Mouse (Mus musculus) liver, embryonic 16.5 days (tissue): ENCODE measurements around the gene Uggt2. TPM values are rescaled to one million over a fixed set of nuclear protein-coding genes. Genes with fewer than 3 reads are reported as not detected.
A peak's percentile ranks its signal among the peaks of the same experiment; 100 is the strongest.

Experiments used
- ATAC-seq: fragments of 200-750 bp; cut with Nextera tagmentation; 2 replicates; pipeline ENCODE4 v1.8.0; 2017; ENCODE audit warnings: low read depth, mild to moderate bottlenecking, moderate number of reproducible peaks, moderate library complexity
- H3K27ac ChIP-seq: fragments of 300-500 bp; sonication (generic); 2 replicates; pipeline ENCODE4 v1.5.1; 2014; ENCODE audit warnings: mild to moderate bottlenecking, low read length
- H3K27me3 ChIP-seq: fragments of 300-500 bp; sonication (generic); 2 replicates; pipeline ENCODE4 v1.6.1; 2014; ENCODE audit warnings: low read depth, low read length, mixed read lengths; ENCODE audit not compliant: control insufficient read depth, insufficient read depth
- H3K36me3 ChIP-seq: fragments of 300-500 bp; sonication (generic); 2 replicates; pipeline ENCODE4 v1.6.1; 2014; ENCODE audit warnings: mild to moderate bottlenecking; ENCODE audit not compliant: control insufficient read depth, insufficient read depth
- H3K4me1 ChIP-seq: fragments of 300-500 bp; sonication (generic); 2 replicates; pipeline ENCODE4 v1.6.1; 2014; ENCODE audit warnings: low read depth, low read length, mixed read lengths; ENCODE audit not compliant: control insufficient read depth
- H3K4me2 ChIP-seq: fragments of 300-500 bp; sonication (generic); 2 replicates; pipeline ENCODE4 v1.6.1; 2014; ENCODE audit warnings: low read depth, low read length, mixed read lengths
- H3K4me3 ChIP-seq: fragments of 300-500 bp; sonication (generic); 2 replicates; pipeline ENCODE4 v1.5.1; 2014; ENCODE audit warnings: low read depth, mild to moderate bottlenecking, low read length
- H3K9ac ChIP-seq: fragments of 300-500 bp; sonication (generic); 2 replicates; pipeline ENCODE4 v1.6.1; 2014; ENCODE audit warnings: low read depth, low read length
- H3K9me3 ChIP-seq: fragments of 300-500 bp; sonication (generic); replicated peaks from 2 replicates; pipeline ENCODE4 v1.6.1; 2016; ENCODE audit warnings: low read length; ENCODE audit not compliant: control insufficient read depth
- WGBS: fragments of 180-500 bp; shearing (Covaris S2); extraction: QIAGEN DNeasy Blood & Tissue Kit; methylation state at CpG from one replicate; pipeline ENCODE4 v1.1.7; 2014; ENCODE audit not compliant: insufficient replicate concordance; 5-methylcytosine and 5-hydroxymethylcytosine counted together
- polyA plus RNA-seq: library from polyadenylated mRNA; unstranded; fragments of >200 nt; fragmentation: Nextera tagmentation; extraction: Ambion mirVana; gene quantifications from 2 replicates; pipeline ENCODE4 v1.2.1, GENCODE M21; 2015

Gene Uggt2
- polyA plus RNA-seq, 1 experiment from 2014 or later: 1.1 TPM

DNA sequence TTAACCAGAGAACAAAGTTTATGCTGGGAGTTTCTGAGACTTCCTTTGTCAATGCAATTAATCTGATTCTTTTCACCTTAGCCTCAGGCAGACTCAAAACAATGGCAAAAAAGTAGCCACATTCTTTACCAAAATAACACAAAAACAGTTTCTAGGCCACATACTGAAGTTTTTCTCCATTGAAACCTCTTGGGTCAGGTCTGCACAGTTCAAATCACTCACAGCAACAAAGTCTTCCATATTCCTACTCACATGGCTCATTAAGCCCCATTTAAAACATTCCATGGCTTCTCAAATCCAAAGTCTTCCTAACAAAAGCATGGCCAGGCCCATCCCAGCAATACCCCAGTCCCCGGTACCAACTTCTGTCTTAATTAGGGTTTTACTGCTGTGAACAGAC, 46.3 kb downstream of the Uggt2 start:
- Histone ChIP-seq H3K4me1 (no peaks in the 10 kb centered on the region), H3K27ac (no peak overlapping the region), H3K27me3 (no peaks in the 10 kb centered on the region), H3K9ac (no peak overlapping the region), H3K9me3 (no peaks in the 10 kb centered on the region), H3K4me3 (no peak overlapping the region), H3K4me2 (no peak overlapping the region), H3K36me3 (no peaks in the 10 kb centered on the region)
- ATAC-seq: no peak
- 79% methylated on average over 1 of the region's 1 CpGs for WGBS

DNA sequence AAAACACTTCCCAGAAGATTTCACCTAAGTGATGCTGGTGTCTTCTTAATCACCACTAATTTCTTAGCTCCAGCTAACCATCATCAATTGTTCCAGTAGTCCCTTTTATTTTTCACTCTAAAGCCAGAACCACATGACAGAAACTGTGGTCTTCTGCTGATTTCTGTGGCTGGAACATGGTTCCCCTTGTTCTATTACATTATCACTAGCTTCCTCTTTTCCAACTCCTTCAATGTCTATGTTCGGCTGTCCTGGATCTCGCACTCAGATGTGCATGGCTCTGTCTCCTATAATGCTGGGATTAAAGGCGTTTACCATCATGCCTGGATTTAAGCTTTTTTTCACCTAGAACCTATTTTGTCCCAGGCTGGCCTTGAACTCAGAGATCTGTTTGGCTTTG, 46.9 kb downstream of the Uggt2 start:
- Histone ChIP-seq H3K36me3 (no peaks in the 10 kb centered on the region), H3K4me3 (no peak overlapping the region), H3K27me3 (no peaks in the 10 kb centered on the region), H3K27ac (no peak overlapping the region), H3K9me3 (no peaks in the 10 kb centered on the region), H3K4me1 (no peaks in the 10 kb centered on the region), H3K9ac (no peak overlapping the region), H3K4me2 (no peak overlapping the region)
- no peak for ATAC-seq
- 43% methylated on average over 3 of the region's 3 CpGs for WGBS

DNA sequence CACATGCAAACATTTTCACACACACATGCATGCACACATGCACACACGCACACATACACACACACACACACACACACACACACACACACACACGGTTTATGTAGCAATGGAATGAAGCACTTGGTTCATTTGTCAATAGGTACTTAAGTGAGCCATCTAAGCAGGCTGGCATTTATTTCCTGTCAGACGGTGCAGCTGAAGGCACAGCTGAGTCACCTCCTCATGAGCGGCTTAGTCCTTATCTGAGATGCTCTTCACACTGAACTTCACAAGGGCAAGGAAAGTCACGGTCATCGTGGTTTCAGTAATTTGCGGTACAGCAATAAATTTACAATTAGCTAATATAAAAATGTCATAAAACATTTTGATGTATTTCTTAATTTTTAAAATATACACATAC, 55.5 kb downstream of the Uggt2 start:
- Histone ChIP-seq H3K27me3 (no peaks in the 10 kb centered on the region), H3K27ac (no peak overlapping the region)

DNA sequence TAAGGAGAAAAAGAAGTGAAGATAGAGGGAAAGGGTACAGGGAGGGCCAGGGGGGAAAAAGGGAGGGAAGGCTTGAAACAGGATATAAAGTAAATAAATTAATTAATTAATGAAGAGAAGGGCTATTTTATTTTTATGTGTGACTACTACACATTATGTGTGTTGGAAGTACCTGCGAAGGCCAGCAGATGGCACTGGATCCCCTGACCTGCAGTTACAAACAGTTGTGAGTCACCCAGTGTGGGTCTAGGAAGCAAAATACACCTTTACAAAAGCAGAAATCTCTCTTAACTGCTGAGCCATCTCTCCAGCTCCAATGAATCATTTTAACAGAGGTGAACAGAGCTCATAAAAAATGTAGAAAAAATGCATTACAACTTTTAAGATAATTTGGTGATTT, 59.0 kb downstream of the Uggt2 start:
- Histone ChIP-seq H3K4me2 (no peak overlapping the region), H3K9me3 (no peaks in the 10 kb centered on the region), H3K36me3 (no peaks in the 10 kb centered on the region), H3K4me3 (no peak overlapping the region), H3K9ac (no peak overlapping the region), H3K4me1 (no peaks in the 10 kb centered on the region), H3K27me3 (no peaks in the 10 kb centered on the region), H3K27ac (no peak overlapping the region)
- 54% methylated on average over 1 of the region's 1 CpGs for WGBS
- ATAC-seq: no peak

More for the DNA sequence above, 55.5 kb downstream of the Uggt2 start:
- Histone ChIP-seq H3K4me2 (no peak overlapping the region), H3K9me3 (no peaks in the 10 kb centered on the region), H3K4me3 (no peak overlapping the region), H3K36me3 (no peaks in the 10 kb centered on the region), H3K4me1 (no peaks in the 10 kb centered on the region), H3K9ac (no peak overlapping the region)
- WGBS: 39% methylated on average over 7 of the region's 7 CpGs
- ATAC-seq: no peak

DNA sequence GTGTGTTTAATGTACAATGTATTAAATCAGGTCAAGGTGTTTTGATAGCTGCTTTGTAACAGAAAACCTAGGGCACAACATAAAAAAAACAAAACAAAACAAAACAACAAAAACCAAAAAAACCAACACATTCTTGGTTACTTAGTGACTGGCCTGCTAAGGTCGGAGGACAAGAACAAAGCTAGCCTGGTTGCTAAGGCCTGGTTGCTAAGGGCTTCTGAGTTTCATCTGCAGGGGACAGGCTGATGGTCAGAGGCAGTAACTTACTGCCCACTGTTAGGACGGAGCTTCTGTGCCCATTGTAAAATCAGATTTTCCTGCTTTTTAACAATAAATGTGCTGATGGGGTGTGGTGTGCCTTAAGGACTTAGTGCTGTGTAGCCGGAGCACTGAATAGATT, 61.5 kb downstream of the Uggt2 start:
- Histone ChIP-seq H3K27ac (no peak overlapping the region), H3K9ac (no peak overlapping the region), H3K27me3 (no peaks in the 10 kb centered on the region), H3K36me3 (no peaks in the 10 kb centered on the region), H3K4me3 (no peak overlapping the region), H3K4me1 (no peaks in the 10 kb centered on the region), H3K4me2 (no peak overlapping the region), H3K9me3 (no peaks in the 10 kb centered on the region)
- ATAC-seq: no peak
- 57% methylated on average over 3 of the region's 3 CpGs for WGBS

DNA sequence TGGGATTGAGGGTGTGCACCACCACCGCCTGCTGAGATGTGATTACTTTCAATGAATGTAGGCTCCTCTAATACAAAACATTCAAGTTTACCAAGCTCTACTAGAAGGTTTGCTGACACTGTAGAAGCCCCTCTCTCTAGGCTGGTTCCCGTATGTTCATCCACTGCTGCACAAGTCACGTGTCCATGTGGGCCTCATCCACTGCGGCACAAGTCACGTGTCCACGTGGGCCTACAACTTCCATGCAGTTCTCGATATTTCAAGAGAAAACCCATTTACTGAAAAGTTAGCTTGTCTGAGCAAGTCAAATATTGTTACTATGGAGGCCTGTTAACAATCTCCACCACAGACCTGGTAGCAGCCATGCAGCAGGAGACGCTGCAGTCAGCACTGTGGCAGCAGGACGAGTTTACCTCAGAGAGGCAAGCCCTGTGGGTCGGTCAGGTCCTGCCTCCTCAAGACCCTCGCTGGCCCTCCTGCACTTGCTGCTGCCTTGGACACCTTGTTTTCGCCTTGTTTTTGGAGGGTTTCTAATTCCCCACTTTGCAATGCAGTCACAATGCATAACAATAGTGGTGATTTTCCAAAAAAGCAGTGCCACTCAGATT, 62.0 kb downstream of the Uggt2 start:
- Histone ChIP-seq H3K9ac (no peak overlapping the region), H3K36me3 (no peaks in the 10 kb centered on the region), H3K27me3 (no peaks in the 10 kb centered on the region), H3K4me1 (no peaks in the 10 kb centered on the region), H3K4me3 (no peak overlapping the region), H3K9me3 (no peaks in the 10 kb centered on the region), H3K4me2 (no peak overlapping the region), H3K27ac (no peak overlapping the region)
- ATAC-seq: no peak
- WGBS: 64% methylated on average over 12 of the region's 12 CpGs

DNA sequence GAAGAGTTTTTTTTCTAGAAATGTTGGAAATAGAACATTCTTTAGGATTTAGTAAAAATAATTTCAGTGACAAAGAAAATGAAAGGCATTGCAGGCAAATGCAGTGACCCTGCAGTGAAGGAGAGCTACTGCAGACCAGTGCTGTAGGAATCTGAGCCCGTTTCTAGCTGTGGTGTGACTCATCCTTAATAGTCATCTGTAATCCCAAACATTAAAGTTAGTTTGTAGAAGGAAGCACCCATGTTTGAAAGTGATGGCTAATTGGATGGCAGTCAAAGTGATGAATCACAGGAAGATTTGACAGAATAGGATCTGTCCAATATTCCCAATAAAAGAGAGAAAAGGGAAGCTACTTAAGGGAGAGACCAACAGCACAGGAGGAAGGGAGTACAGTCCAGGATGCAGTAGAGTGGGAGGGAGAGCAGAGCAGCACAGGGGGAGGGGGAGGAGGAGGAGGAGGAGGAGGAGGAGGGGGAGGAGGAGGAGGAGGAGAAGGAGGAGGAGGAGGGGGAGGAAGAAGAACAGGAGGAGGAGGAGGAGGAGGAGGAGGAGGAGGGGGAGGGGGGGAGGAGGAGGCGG, 71.5 kb downstream of the Uggt2 start:
- H3K9me3 ChIP-seq: no peaks in the 10 kb centered on the region
- no peaks in the 10 kb centered on the region for H3K4me1 ChIP-seq
- H3K27ac ChIP-seq: no peak overlapping the region
- no peak for ATAC-seq
- 69% methylated on average over 2 of the region's 2 CpGs for WGBS
- no peak overlapping the region for H3K4me2 ChIP-seq
- no peaks in the 10 kb centered on the region for H3K36me3 ChIP-seq
- H3K9ac ChIP-seq: no peak overlapping the region
- H3K4me3 ChIP-seq: no peak overlapping the region
- H3K27me3 ChIP-seq: no peaks in the 10 kb centered on the region

DNA sequence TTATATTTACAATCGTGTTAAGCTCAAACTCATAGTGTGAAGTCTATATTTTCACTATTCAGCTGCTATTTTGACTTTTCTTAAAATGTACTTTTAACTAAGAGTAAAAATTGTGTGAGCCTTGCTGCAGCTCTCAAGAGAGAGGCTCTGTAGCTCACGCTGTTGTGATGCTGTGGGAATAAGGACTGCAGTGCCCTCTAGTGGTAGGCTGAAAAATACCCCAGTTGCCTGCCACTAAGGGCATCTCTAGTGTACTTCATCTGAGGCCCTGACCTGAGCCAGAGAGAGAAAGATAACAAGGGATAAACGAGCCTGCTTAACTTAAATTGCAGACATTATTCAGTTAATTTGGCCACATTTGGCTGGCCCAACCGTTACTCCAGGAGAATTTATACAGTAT, 72.1 kb downstream of the Uggt2 start:
- Histone ChIP-seq H3K4me2 (no peak overlapping the region), H3K4me1 (no peaks in the 10 kb centered on the region), H3K9me3 (no peaks in the 10 kb centered on the region), H3K36me3 (no peaks in the 10 kb centered on the region), H3K27me3 (no peaks in the 10 kb centered on the region), H3K9ac (no peak overlapping the region), H3K4me3 (no peak overlapping the region), H3K27ac (no peak overlapping the region)
- peak; percentile 78 for ATAC-seq
- 19% methylated on average over 4 of the region's 4 CpGs for whole genome bisulfite sequencing

DNA sequence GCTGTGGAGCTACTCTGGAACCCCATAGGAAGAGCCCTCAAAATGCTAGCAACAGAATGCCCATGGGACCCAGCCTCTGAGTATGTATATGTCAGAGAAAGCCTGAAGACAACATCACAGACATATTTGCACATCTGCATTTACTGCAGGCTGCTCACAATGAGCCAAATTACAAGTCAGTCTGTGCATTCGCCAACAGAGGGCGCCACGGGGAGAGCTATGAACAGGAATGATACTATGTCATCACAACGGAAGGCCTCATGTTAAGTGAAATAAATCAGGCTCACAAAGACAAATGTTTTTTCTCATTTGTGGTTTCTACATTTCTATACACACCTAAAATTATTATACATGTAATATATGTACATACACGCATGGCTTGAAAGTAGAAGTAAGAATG, 73.3 kb downstream of the Uggt2 start:
- no peak for ATAC-seq
- no peak overlapping the region for H3K9ac ChIP-seq
- H3K9me3 ChIP-seq: no peaks in the 10 kb centered on the region
- H3K4me2 ChIP-seq: no peak overlapping the region
- no peaks in the 10 kb centered on the region for H3K4me1 ChIP-seq
- H3K4me3 ChIP-seq: no peak overlapping the region
- H3K36me3 ChIP-seq: no peaks in the 10 kb centered on the region
- WGBS: 54% methylated on average over 5 of the region's 5 CpGs
- no peaks in the 10 kb centered on the region for H3K27me3 ChIP-seq
- no peak overlapping the region for H3K27ac ChIP-seq
